Comparison of ENCODE assay signal across 13 mouse cellular contexts in genomic region chr17:36265834-36266233, GRCm38 (mm10). TPM values are rescaled to one million over a fixed set of nuclear protein-coding genes. Genes with fewer than 3 reads are reported as not detected.
DNase-seq lines count a peak whose midpoint lies in the region; ATAC-seq and TF ChIP-seq lines count a peak whose summit lies in the region.
"Had no signal": no experiment of that assay in that cellular context is flagged by ENCODE, and none has a peak within 500 bp of the region (broad histone marks: within the 10 kb centered on the region; RNA-seq: fewer than 3 reads in every experiment).

No protein-coding gene starts in this region.

- TF ChIP-seq CTCF in gastrocnemius, adult 2 months (IDR thresholded peaks at IDR 0.05) = peak; percentile 31; the same call in 1 of the 2 replicates

- no peak overlapping the region for H3K9ac ChIP-seq in neural tube, embryonic 15.5 days (replicated peaks)
- H3K9ac ChIP-seq: intestine, embryonic 15.5 days; neural tube, embryonic 12.5 days had no signal

- no peak for DNase-seq in gastrocnemius, adult 2 months
- no peak for DNase-seq in gastrocnemius, adult 8-10 months (ENCODE audit: low spot score in 2 of 2)
- DNase-seq in CD4-positive helper T cell, adult 2 months (ENCODE audit: low read depth, low spot score) = peak; percentile 81
- peak; percentile 42 to 73 for DNase-seq in spleen, adult 18-20 months
- no peak for DNase-seq in right cerebral cortex, postnatal 25 days
- no peak for DNase-seq in frontal cortex, postnatal 14 days (ENCODE audit: low spot score in 2 of 2)
- DNase-seq: gastrocnemius, postnatal 25 days; liver had no signal

- peak; percentile 71 for ATAC-seq in granulocyte monocyte progenitor cell, adult 5-6 weeks (replicated peaks; ENCODE audit: poor library complexity, severe bottlenecking)
- ATAC-seq in neural tube, embryonic 15.5 days (ENCODE audit: low FRiP score) = no peak
- ATAC-seq: intestine, embryonic 15.5 days had no signal

- no peak overlapping the region for H3K4me3 ChIP-seq in gastrocnemius, adult 2 months
- H3K4me3 ChIP-seq in neural tube, embryonic 15.5 days (replicated peaks) = no peak overlapping the region
- H3K4me3 ChIP-seq: intestine, embryonic 15.5 days; neural tube, embryonic 12.5 days had no signal

- WGBS in neural tube, embryonic 15.5 days = 83% methylated on average over 5 of the region's 5 CpGs

- intact Hi-C loops in gastrocnemius, adult 2 months (cut with DNase I) = no loop called here

- H3K36me3 ChIP-seq in neural tube, embryonic 15.5 days = peaks cover 72% of the 10 kb centered on the region

- H3K4me2 ChIP-seq in neural tube, embryonic 15.5 days = no peak overlapping the region
- H3K4me2 ChIP-seq: intestine, embryonic 15.5 days; neural tube, embryonic 12.5 days had no signal

- H3K27me3 ChIP-seq in neural tube, embryonic 15.5 days (replicated peaks) = no peaks in the 10 kb centered on the region
- H3K27me3 ChIP-seq: intestine, embryonic 15.5 days; neural tube, embryonic 12.5 days had no signal

- peaks cover 15% of the 10 kb centered on the region for H3K4me1 ChIP-seq in neural tube, embryonic 15.5 days

- H3K27ac ChIP-seq in gastrocnemius, adult 2 months = no peak overlapping the region
- no peak overlapping the region for H3K27ac ChIP-seq in neural tube, embryonic 15.5 days (replicated peaks)
- H3K27ac ChIP-seq: intestine, embryonic 15.5 days; neural tube, embryonic 12.5 days had no signal

- no peaks in the 10 kb centered on the region for H3K9me3 ChIP-seq in neural tube, embryonic 15.5 days (replicated peaks)
- H3K9me3 ChIP-seq: intestine, embryonic 15.5 days; neural tube, embryonic 12.5 days had no signal

RNA-seq across cellular contexts. Expression of gene Trim39, which starts 6.2 kb away (rescaled TPM):
- 1 to 10 TPM; 7.3 to 7.4 TPM for total RNA-seq in gastrocnemius, adult 2 months (2021)
- 1 to 10 TPM; 5.5 to 9.7 (median 7.5) TPM for total RNA-seq in gastrocnemius, adult 8-10 months (2022)
- total RNA-seq in granulocyte monocyte progenitor cell, adult 5-6 weeks (2014; fragmentation: Nextera tagmentation) = 18.4 and 23.3 TPM in 2 replicates
- 14.0 and 16.2 TPM in 2 replicates for total RNA-seq in granulocyte monocyte progenitor cell, adult 5-6 weeks (2017)
- polyA plus RNA-seq in neural tube, embryonic 15.5 days (2015; fragmentation: Nextera tagmentation; extraction: Ambion mirVana) = 23.7 and 26.7 TPM in 2 replicates

RNA-seq across cellular contexts. Expression of gene Rpp21, which starts 8.0 kb away (rescaled TPM):
- 10 to 100 TPM; 36.5 to 41.1 TPM for total RNA-seq in gastrocnemius, adult 2 months (2021)
- total RNA-seq in gastrocnemius, adult 8-10 months (2022) = 10 to 100 TPM; 31.1 to 42.0 (median 33.5) TPM
- 54.4 and 61.3 TPM in 2 replicates for total RNA-seq in granulocyte monocyte progenitor cell, adult 5-6 weeks (2014; fragmentation: Nextera tagmentation)
- total RNA-seq in granulocyte monocyte progenitor cell, adult 5-6 weeks (2017) = 25.9 and 30.1 TPM in 2 replicates
- polyA plus RNA-seq in neural tube, embryonic 15.5 days (2015; fragmentation: Nextera tagmentation; extraction: Ambion mirVana) = 140 and 149 TPM in 2 replicates

RNA-seq across cellular contexts. Expression of gene H2-M10.2, which starts 20.5 kb away (rescaled TPM):
- not detected for total RNA-seq in gastrocnemius, adult 2 months (2021)
- total RNA-seq in gastrocnemius, adult 8-10 months (2022) = not detected
- not detected in 2 replicates for total RNA-seq in granulocyte monocyte progenitor cell, adult 5-6 weeks (2014; fragmentation: Nextera tagmentation)
- not detected in 2 replicates for total RNA-seq in granulocyte monocyte progenitor cell, adult 5-6 weeks (2017)
- polyA plus RNA-seq in neural tube, embryonic 15.5 days (2015; fragmentation: Nextera tagmentation; extraction: Ambion mirVana) = 0.18 and 0.27 TPM in 2 replicates
- total RNA-seq: gastrocnemius, postnatal 25 days had no signal
- polyA plus RNA-seq: cortical plate, adult 2 months; intestine, embryonic 15.5 days; neural tube, embryonic 12.5 days had no signal

Comparison
In these comparisons a context has a peak if more than half of its experiments do, and no peak if none do; other contexts are left out.
1. DNase-seq: peak in CD4-positive helper T cell, adult 2 months (single experiment) and spleen, adult 18-20 months (2 of 2); none in gastrocnemius, adult 2 months (single experiment), gastrocnemius, adult 8-10 months (0 of 2), right cerebral cortex, postnatal 25 days (single experiment) and frontal cortex, postnatal 14 days (0 of 2).